Mouse (Mus musculus) right cerebral cortex, adult 18-20 months (tissue): Measurements from ENCODE around the gene Ranbp3.
"Not testable (repeated sequence)": the region's sequence is repeated elsewhere in the genome, so short reads cannot be mapped to it uniquely, and the experiment has no call there.

Source experiments
- DNase-seq: peaks from one replicate; pipeline ENCODE4 v3.0.0; 2022; ENCODE audit warnings: mixed read lengths

Ranbp3 gene

DNA sequence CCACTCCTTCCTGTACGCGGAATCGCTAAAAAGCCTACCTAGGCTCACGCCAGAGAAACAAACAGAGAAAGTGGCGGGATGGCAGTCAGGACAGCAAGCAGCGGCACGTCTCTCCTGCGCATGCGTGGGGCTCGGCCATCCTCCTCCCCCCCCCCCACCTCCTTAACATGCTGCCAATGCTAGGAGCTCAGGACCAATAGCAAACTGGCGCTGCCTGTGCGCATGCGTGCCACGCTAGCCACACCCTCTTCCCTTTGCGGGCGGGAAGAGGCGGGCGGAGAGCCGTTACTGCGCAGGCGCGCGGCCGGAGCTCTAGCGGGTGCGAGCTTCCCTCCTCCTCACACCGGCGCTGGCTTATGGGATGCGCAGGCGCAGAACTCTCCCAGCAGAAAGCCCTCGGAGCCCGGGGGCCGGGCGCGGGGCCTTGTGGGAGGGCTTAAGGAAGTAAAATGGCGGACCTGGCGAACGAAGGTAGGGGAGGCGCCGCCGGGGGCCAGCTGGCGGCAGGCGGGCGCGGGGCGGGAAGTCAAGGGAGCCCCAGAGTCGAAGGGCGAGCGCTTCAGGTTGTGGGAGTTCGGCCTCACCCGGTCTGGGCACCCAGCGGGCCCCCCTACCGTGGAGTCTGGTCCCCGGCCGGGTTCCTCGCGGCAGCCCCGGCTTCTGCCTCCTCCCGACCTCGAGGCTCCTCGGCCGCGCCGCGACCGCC, at the start of gene Ranbp3:
Ranbp3 (plus strand) TSS at position 354 of the 706 bp plus-strand sequence.
- DNase-seq: peak; percentile 100

DNA sequence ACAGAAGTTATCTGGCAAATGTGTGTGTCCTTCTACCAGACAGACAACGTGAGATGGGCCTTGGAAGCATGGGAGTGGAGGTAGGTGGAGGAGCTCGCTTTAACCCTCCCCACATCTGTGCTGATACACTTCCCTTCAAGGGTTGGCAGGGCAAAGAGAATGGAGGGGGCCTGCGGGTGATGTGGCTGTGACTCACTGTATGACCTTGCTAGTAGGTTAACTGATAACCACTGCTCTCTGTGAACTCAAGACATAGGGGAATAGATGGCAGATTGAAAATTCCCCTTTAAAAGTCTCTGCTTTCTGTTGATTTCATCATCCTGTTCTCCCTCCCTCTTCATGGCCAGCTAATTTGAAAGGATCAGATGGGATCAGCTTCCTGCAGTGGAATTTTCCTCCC, 47.6 kb upstream of the Ranbp3 start:
- no peak for DNase-seq

DNA sequence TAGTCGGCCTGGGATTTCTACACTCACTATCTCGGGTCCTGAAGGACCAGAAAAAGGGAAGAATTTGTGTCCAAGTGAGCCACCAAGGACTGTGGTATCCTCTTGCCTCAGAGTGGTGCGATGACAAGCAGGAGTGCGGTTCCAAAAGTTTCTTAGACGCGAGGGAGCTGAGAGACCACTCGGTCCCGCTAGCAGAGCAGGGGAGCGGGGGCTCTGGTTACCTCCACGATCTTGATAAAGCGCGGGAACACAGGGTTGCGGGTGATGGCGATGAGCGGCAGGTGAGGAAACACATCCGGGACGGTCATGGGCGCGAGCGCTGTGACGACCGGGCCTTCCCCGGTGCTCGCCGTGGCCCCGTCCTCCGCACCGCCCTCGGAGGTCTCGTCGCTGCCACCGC, 46.8 kb upstream of the Ranbp3 start:
- DNase-seq: no peak

DNA sequence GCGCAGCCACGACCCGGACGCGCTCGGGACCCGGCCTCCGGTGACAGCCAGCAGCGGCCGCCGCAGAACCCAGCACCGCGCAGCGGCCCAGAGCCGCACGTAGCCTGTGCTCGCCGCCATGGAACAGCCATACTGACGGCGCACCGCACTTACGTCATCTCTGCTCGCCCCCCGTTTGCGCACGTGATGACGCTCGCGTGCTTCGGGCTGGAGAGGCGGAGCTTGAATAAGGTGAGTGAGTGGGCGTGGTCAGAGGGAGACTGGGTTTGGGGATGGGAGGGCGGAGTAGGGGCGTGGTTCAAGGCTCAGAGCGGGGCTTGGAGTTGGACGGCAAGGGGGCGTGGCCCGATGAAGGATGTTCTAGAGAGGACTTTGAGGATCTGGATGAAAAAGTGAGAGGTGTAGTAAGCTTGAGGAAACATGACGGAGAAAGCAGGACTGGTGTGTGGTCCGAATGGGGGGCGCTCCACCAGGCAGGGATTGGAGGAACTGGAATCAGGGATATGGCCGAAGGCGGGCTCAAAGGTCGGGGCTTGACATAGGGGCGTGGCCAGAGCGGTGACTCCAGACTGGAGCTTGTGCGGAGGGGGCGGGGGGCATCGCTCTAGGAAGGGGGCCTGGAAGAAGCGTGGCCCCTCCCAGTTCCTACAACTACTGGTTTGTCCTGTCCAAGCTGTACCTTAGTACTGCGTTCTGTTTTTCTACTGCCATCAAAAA, 46.2 kb upstream of the Ranbp3 start, which contains the start of gene Lonp1:
Lonp1 (minus strand) TSS at position 134 of the 717 bp plus-strand sequence.
- DNase-seq: peak; percentile 96

DNA sequence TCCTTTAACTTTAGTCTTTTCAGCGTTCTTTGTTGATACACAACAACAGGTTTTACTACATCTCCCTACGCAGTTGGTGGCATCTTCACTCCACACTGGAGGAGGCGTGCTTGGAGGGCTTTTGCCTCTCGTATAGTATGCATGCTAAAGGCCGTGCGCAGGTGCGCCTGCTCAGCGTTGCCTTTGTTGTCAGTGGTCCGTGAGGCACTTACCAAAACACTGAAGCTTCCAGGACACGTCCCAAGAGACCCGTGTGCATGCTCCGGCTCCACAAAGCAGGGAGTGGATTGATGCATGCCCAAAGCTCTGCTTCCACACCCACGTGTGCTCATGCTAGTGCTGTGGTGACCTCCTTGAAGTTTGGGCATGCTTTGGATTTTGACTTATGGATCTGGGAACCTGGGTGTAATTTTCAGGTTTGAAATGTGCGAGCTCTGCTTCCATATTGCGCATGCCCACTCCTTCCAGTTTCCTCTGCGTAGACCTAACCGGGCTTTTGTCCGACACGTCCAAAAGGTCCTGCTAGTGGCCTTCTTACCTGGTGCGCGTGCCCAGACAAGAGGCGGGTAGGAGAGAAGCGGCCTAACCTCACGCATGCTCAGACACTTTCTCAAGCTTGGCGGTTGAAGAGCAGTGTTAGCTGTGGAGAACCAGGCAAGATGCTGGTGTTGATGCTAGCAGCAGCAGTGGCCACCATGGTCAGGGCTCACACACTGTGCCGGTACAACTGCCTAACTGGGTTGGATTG, 45.4 kb upstream of the Ranbp3 start, which contains the start of gene Catsperd:
Catsperd (plus strand) TSS at position 614 of the 748 bp plus-strand sequence.
- no peak for DNase-seq

DNA sequence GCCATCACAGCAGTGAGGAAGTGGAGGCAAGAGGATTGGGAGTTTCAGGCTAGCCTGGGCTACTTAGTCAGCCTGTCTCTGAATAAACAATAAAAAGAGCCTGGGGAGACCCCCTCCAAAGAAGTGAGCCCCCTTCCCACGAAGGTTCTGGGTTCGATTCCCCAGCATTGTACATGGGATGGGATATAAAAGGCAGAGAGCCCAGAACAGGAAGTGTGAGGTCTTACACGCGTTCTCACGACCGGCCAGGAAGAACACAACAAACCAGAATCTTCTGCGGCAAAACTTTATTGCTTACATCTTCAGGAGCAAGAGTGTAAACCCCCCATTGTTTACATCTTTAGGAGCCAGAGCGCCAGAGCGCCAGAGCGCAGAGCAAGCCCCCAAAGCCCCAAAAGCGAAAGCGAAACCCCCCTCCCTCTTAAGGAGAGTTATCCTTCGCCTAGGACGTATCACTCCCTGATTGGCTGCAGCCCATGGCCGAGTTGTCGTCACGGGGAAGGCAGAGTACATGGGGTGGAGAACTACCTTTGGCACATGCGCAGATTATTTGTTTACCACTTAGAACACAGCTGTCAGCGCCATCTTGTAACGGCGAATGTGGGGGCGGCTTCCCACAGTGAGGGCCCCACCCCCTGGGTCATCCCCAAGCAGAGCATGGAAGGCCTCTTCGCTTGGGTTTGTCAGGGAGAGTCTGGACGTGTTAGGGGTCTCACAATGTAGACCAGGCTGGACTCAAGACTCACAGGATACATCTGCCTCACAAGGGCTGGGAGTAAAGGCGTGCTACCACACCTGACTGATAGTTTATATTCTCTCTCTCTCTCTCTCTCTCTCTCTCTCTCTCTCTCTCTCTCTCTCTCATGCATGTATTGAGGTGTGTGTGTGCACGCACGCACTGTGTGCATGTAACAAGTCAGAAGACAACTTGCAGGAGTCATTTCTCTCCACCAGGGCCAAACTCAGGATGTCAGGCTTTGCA, 43.0 kb upstream of the Ranbp3 start:
- DNase-seq: not testable (repeated sequence)

DNA sequence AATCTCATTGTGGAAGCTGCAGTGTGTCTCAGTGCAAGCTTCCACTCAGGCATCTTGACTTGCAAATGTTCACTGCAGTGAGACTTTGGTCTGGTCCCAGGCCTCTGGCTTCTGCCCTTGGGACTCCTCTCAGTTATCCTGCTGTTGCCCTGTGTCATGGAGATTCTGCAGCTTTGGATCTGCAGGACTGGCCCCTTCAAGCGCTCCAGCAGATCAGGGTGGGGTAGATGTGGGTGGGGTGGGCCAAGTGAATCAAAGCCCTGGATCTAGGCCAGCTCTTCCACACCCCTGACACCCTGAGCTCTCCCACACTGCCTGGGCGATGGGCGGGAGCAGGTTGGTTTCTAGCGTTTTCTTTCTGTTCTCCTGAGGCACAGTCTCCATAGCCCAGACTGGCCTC, 41.3 kb upstream of the Ranbp3 start:
- DNase-seq: no peak

DNA sequence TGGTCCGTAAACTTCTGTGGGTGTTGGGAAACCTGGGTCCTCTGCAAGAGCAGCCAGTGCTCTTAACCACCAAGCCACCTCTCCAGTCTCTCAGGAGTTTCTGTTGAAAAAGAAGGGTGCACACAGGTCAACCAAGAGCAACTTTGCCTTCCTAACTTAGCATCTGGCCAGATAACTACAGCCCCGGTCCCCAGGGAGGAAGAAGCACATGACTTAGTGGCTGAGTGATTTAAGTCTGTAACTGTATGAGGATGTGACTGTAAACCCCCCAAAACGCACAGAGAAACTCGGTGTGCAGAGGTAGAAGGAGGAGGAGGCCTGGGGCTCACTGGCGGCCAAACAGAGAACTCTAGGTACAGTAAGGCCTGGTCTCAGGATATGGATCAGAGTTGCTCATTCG, 39.1 kb upstream of the Ranbp3 start:
- DNase-seq: no peak

DNA sequence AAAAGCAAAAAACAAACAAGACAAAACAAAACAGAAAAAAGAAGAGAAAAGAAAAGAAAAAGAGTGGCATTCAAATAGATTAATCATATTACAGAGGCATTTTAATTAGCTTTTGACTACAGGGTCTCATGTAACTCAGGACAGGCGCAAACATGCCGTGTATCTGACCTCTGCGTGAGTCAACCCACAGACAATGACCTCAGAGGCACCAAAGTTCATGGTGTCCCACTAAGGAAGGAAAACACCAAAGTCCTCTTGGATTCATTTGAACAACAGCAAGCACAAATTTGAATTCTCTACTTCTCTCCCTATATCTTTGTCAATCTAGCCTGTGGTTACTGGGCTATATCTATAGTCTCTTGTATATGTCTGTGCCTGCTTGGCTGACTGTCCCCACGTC, 29.9 kb upstream of the Ranbp3 start:
- no peak for DNase-seq

DNA sequence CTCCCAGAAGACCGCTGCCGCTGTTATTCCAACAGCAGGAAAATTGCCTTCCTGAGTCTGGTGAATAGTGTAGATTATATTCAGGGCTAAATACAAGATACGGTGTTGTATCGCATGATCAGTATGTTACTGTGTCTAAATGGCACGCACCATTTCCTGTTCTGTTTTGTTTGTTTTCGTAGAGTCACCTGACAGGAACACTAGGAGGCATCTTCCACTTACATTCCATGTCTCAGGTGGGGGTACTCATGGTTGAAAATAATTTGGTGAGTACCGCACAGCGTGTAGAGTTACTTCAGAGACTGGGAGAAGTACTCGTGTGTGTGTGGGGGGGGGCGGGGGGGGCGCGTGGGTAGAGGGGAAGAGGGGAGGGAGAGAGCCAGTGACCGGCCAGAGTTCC, 25.5 kb upstream of the Ranbp3 start:
- DNase-seq: no peak

DNA sequence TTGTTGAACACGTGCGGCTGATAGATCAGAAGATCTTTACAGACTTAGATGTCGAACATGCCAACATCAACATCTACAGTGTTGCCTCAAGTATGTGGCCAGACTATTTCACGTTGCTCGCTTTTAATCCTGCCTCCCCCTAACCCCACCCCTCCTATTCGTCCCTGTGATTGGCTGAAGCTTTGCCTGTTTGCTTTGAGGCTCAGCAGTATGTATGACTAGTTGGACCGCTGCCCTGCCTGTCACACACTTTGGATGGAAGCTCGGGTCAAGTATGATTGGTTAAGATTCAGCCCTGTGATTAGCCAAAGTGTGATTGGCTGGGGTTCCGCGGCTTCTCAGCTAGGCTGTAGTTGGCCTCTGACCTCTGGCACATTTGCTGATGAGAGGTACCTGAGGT, 21.3 kb upstream of the Ranbp3 start:
- DNase-seq: no peak

GRCm38 (mm10) chr17:56654771-56655170, 18.3 kb upstream of the Ranbp3 start:
- no peak for DNase-seq

- DNase-seq: no peak
Observed at GRCm38 (mm10) chr17:56655311-56655710, 17.8 kb upstream of the Ranbp3 start.

DNA sequence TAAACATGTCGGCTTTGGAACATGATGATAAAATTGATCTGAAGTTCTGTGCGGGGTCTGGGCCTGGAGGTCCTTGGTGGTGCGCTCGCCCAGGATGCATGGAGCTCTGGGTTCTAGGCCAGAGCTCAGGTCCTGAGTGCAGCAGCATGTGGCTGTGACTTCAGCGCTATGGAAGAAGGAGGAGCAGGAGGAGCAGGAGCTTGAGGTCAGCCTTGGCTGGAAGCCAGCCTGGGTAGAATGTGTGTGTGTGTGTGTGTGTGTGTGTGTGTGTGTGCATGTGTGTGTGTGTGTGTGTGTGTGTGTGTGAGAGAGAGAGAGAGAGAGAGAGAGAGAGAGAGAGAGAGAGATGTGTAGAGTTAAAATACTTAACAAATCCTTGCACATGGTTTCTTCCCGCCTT, 16.9 kb upstream of the Ranbp3 start:
- DNase-seq: no peak

DNA sequence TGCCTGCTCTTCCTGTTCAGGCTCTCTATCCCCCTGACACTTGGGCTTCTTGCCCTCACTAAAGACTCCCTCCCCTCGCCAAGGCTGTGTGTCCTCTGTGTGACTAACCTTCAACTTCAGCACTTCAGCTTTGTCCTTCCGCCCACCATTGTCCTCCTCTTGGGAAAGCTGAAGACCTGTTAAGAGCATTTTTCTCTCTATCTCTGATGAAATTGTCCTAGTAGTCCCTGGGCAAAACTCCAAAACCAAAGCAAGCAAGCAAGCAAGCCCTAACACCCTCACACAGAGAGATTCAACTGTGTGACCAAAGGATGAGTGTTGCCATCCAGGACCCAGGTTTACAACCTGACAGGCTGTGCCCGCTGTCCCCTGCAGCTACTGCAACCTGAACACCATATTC, 9.4 kb upstream of the Ranbp3 start:
- DNase-seq: no peak

- no peak for DNase-seq
Observed at GRCm38 (mm10) chr17:56664333-56664732, 8.8 kb upstream of the Ranbp3 start.

- DNase-seq: no peak
Observed at GRCm38 (mm10) chr17:56666384-56666783, 6.7 kb upstream of the Ranbp3 start.

DNA sequence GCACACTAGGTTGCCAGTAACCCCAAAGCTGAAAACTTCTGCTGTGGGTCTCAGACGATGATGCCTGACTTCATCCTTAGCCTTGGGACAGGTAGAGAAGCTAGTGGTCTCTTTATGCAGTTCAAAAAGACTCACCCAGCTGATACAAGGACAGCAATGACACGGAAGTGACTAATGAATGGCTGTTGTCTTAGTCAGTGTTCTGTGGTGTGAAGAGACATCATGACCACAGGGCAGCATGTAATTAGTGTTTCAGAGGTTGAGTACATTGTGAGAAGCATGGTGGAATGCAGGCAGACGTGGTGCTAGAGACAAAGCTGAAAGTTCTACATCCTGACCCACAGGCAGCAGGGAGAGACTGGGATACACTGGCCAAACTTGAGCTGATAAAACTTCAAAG, 5.5 kb upstream of the Ranbp3 start:
- DNase-seq: no peak

GRCm38 (mm10) chr17:56668384-56669144, 4.5 kb upstream of the Ranbp3 start:
- DNase-seq: peak; percentile 84

DNA sequence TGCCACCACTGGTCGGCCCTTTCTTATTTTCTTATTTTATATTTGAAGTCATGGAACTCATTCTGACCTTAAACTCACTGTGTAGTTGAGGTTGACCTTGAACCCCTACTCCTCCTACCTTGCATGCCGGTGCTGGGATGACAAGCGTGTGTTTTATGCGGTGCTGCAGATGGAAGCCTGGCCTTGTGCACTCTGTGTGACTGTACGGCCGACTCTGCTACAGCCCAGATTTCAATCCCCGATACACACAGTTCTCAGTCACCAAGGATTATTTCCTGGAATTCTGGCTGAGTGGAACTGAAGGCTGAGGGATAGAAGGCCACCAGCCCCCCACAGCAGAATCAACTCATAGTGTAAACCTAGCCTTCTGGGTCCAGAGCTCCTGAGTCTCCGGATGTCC, 3.3 kb upstream of the Ranbp3 start:
- no peak for DNase-seq

DNA sequence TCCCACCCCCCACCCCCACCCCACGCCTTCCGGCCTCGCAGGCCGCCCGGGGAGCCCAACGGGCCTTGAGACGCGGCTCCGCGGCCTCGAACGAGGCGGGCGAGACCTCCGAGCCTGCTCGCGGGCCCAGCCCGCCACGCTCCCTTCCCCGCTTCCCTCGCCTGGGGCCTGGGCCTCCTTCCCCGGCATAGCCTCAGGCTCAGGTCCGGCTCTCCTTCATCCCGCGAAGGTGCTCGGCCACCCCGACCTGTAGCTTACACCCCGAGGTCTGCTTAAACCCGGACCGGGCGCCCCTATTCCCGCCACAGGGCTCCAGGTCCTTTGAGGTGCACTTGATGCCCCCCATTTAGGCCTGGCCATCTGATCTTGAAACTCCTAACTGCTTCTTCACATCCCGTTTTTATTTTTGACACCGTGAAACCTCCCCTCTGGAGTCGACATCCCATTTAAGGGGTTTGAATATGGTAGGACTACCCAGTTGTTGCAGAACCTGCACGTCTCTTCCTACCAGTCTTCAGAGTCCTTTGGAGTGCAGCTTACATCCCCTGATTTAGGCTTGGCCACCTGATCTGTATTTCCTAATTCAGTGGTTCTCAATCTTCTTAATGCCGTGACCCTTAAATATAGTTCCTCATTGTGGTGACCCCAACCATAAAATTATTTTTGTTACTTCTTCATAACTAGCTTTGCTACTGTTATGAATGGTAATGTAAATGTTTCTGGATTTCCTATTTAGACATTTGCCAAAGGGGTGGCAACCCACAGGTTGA, 738 bp downstream of the Ranbp3 start:
- DNase-seq: no peak
